Mouse (Mus musculus): ENCODE measurements at regions not wholly inside any gene's neighbourhood (a gene's known extent, or its start where the extent isn't known, plus 50 kb on each side); places are given as distances from the start of the nearest gene placed in this dataset.

- no peak for DNase-seq
Measured at GRCm38 (mm10) chr3:149169442-149169841, 179.1 kb upstream of the Adgrl2 start.

- no peak for DNase-seq
Measured at GRCm38 (mm10) chr3:149167997-149168396, 177.6 kb upstream of the Adgrl2 start.

GRCm38 (mm10) chr3:149164804-149165203, 174.4 kb upstream of the Adgrl2 start:
- no peak for DNase-seq

- DNase-seq = no peak
Measured at GRCm38 (mm10) chr3:149163591-149163990, 173.2 kb upstream of the Adgrl2 start.

- DNase-seq = no peak
Measured at GRCm38 (mm10) chr3:149160833-149161232, 170.5 kb upstream of the Adgrl2 start.

- DNase-seq = no peak
Measured at GRCm38 (mm10) chr3:149157381-149157780, 167.0 kb upstream of the Adgrl2 start.

GRCm38 (mm10) chr3:149152312-149152711, 162.0 kb upstream of the Adgrl2 start:
- no peak for DNase-seq

- DNase-seq = no peak
Measured at GRCm38 (mm10) chr3:149150796-149151195, 160.4 kb upstream of the Adgrl2 start.

GRCm38 (mm10) chr3:149148608-149149007, 158.3 kb upstream of the Adgrl2 start:
- DNase-seq = no peak

GRCm38 (mm10) chr3:149147916-149148315, 157.6 kb upstream of the Adgrl2 start:
- DNase-seq = no peak

- no peak for DNase-seq
Measured at GRCm38 (mm10) chr3:149146673-149147072, 156.3 kb upstream of the Adgrl2 start.

- no peak for DNase-seq
Measured at GRCm38 (mm10) chr3:149140461-149140860, 150.1 kb upstream of the Adgrl2 start.

- no peak for DNase-seq
Measured at GRCm38 (mm10) chr3:149134028-149134938, 143.9 kb upstream of the Adgrl2 start.

GRCm38 (mm10) chr3:149118806-149119205, 128.5 kb upstream of the Adgrl2 start:
- DNase-seq = no peak

GRCm38 (mm10) chr3:149117684-149118056, 127.3 kb upstream of the Adgrl2 start:
- no peak for DNase-seq

- DNase-seq = peak; percentile 61 to 78
Measured at GRCm38 (mm10) chr3:149117018-149117683, 126.8 kb upstream of the Adgrl2 start.

GRCm38 (mm10) chr3:149116604-149117003, 126.2 kb upstream of the Adgrl2 start:
- no peak for DNase-seq

- peak; percentile 50 to 70 for DNase-seq
Measured at GRCm38 (mm10) chr3:149115901-149116300, 125.5 kb upstream of the Adgrl2 start.

GRCm38 (mm10) chr3:149112878-149113277, 122.5 kb upstream of the Adgrl2 start:
- no peak for DNase-seq

- DNase-seq = no peak
Measured at GRCm38 (mm10) chr3:149111529-149112439, 121.4 kb upstream of the Adgrl2 start.

- no peak for DNase-seq
Measured at GRCm38 (mm10) chr3:149110831-149111230, 120.5 kb upstream of the Adgrl2 start.

GRCm38 (mm10) chr3:149105709-149106450, 115.5 kb upstream of the Adgrl2 start:
- DNase-seq = no peak
